Mouse (Mus musculus): ENCODE results near the gene Hspb7.
A peak's percentile ranks its signal among the peaks of the same experiment; 100 is the strongest.

The Hspb7 gene

DNA sequence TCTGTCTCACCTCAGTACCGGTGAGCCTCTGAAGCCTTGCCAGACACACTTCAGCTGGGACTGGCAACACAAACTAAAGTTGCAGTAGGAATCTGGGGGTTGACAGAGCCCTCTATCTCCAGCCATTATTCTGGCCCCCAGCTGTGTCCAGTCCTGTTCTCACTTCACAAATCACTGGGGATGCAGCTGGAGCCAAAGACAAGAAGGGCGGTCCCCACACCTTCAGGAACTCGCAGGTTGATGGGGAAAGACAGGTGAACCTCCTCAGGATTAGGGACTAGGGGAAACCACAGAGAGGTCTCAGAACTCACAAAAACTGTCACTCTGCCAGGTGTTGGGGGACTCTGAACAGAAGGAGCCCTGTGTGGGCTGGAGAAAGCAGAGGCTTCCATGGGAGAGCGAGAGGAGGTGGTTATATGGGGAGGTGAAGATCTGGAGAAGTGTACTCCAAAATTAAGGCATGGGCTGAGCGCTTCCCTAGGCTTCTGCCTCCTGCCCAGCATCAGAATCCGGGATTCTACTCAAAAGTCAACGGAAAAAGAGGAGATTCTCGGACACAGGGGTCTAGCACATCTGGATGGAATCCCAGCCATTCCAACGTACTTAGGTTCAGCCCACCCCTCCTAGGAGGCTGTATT lies at the start of gene Hspb7:
Gene Hspb7, plus strand, starts transcription at position 588 of the 638 bp plus-strand sequence.
- no peak for DNase-seq

DNA sequence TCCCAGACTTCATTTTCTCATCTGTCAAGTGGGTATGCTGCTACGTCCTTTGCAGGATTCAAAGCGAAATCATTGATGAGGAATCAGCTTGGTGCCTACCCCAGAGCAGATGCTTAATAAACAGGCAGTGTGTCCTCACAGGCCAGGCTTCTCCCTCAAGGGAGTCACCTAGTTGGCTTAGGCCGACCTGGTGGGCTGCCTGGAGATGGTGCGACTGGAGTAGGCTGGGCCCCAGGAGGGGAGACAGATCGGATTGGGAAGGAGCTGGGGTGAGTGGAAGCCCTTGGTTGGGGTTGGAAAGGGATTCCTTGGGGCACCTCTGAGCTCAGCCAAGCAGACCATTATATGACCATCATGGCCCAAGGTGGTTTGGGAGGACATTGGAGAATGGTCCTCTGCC lies 48.2 kb upstream of the Hspb7 start:
- no peak for DNase-seq

DNA sequence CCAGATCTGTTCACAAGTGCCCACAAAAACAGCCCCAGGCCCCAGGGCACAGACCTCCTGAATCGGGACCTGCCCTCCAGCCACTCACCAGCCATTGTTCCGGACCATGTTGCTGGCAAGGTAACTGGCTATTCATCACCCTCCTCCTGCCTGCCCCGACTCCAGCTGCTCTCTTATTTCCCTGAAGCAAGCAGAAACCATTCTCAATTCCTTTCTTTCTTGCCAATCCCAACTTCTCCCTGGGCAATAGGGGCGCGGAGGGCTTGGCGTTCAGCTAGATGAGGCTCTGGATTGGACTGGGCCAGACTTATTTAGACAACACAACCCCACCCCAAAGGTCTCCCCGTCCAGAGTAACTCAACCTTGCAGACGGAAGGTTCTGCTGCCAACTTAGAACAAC lies 40.9 kb upstream of the Hspb7 start:
- DNase-seq: no peak

DNA sequence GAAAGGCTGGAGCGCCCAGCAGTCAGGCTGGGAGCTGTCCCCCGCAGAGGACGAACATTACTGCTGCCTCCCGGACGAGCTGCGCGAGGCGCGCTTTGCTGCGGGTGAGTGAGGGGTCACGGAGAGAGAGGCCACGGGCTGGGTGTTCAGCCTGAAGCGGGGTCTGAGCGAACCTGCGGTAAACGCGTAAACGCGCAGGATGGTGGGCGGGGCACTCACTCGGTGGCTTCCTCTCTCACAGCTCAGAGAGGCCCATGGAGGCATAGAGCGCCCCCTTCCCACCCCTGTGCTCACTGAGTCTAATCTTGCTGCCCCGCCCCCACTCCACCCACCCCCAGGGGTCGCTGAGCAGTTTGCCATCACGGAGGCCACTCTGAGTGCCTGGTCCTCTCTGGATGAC lies 38.2 kb upstream of the Hspb7 start:
- no peak for DNase-seq

DNA sequence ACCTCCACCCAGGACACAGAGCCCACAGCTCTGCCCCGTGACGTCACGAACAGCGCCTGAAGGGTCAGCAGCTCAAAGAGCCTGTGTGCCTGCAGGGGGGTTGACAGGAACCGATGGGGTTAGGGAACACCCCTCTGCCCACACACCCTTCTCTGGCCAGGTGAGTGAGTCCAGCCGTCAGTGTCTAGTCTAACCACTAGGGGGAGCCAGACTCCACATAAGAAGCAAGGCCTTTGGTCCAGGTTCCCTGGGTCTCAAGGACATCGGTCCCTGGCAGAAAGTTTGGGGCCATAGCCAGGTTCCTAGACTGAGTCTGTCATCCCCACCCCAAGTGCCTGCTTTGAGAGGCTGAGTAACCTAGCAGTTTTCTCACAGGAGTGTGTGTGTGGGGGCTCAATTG lies 35.3 kb upstream of the Hspb7 start:
- peak; percentile 59 for DNase-seq

DNA sequence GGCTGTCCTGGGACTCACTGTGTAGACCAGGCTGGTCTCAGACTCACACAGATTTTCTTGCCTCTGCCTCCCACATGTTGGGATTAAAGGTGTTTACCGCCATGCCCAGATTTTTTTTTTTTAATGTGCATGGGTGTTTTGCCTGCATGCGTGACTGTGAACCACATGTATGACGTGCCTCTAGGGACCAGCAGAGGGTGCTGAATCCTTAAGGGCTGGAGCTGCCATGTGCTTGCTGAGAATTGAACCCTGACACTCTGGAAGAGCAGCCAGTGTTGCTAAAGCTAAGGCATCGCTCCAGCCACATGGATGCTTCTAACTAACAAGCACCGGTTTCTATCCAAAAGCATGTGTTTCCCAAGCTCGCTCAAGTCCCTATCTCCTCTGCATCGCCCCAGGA lies 34.4 kb upstream of the Hspb7 start:
- no peak for DNase-seq

DNA sequence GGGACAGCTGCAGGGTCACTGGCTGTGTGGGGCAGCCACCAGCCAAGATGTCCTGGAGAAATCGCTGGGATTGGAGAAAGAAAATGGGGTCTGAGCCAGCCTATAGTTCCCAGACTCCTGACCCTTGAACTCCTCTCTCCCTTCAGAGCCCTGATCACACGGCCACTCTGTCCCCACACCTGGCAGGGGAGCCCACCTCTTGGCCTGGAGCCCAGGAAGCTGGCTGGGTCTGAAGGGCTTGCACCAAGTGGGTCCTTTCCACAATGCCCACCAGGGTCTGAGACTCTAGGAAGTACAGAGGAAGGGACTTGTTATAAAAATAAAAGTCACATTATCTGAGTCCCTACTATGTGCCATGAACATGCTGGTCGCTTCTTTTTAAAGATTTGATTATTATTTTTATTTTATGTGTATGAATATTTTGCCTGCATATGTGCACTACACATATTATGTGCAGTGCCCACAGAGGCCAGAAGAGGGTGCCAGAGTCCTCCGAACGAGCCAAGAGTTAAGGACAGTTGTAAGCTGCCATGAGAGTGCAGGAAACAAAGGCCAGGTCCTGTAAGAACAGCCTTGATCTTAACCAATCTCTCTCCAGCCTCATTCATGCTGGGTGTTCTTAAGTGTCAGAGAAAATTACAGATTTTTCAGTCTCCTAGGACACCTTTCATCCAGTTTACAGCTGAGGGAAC lies 33.3 kb upstream of the Hspb7 start:
- DNase-seq: peak; percentile 76

DNA sequence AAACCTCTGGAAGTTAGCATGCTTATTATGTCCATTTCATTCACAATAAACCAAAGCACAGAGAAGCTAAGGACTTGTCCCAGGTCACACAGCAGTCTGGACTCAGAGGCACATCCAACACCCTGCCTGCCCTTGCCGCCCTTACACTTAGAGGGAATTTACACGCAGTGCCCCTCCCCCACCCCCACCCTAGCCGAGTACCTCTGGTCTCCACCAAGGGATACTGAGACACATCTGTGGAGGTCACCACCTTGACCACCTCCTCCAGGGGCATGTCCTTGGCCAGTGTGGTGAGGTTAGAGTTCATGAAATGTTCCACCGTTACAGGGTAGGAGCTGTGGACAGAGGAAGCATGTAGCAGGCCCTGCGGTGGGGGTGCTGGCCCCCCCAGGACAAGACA lies 32.6 kb upstream of the Hspb7 start:
- DNase-seq: no peak

DNA sequence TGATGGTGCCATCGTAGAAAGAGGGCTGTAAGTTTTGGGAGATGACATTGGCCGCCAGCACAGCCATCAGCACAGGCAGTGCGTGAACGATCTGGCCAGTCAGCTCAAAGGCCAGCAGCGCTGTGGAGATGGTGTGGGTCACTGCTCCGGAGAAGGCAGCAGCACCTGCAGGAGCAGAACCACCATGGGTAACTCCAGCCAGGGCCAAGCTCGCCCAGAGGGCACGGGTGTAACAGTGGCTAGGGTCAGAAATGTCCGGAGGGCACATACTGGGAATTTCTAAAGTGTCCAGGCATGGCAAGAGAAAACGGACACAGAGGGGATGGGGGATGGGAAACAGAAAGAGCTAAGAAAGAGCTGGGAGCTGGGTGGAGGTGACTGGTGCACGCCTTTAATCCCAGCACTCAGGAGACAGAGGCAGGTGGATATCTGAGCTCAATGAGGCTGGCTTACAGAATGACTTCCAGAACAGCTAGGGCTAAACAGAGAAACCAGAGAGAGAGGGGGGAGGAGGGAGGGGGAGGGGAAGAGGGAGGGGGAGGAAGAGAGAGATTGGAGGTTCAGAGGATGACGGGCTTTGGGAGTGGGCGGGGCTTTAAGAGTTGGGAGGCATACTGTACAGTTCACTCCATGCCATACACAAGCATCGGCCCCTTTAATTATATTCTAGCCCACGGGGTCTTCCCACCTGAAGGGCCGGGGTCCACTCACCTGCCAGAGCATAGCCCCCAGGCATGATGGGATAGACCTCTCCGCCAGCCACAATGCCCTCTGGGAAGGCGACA lies 31.0 kb upstream of the Hspb7 start:
- peak; percentile 65 for DNase-seq

DNA sequence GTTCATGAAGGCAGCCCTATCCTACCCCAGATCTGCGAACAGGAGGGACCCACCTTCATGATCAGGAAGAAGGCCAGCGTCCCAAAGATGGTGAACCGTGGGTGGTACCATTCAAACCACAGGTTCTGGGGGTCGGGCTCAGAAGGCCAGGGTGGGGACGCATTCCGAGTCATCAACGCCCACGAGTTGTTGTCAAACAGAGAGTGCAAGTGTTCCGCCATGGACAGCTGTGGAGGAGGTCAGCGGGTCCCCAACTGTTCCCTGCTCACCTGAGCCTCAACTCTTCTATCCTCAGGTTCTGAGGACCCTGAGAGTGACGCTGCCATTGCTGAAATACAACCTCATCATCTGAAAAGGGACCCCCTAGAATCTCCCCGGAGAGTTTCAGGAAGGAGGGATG lies 29.3 kb upstream of the Hspb7 start:
- no peak for DNase-seq

DNA sequence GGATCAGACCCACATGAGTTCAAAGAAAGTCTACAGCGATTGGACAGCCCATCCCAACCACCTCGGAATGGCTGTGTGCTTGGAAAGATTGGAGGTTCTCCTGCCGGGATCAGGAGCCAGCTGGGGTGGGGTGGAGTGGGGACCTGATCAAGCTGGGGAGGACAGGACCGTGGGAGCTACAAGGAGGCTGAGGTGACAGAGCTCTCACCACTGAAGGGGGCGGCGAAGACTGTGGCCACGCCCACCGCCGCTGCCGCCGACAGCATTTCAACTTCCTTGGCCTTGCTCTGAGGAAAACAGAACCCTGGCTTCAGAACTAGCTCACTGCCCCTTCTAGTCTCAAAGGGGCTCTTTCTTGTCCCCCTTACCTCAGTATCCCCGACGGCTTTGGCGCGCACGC lies 25.8 kb upstream of the Hspb7 start:
- no peak for DNase-seq

DNA sequence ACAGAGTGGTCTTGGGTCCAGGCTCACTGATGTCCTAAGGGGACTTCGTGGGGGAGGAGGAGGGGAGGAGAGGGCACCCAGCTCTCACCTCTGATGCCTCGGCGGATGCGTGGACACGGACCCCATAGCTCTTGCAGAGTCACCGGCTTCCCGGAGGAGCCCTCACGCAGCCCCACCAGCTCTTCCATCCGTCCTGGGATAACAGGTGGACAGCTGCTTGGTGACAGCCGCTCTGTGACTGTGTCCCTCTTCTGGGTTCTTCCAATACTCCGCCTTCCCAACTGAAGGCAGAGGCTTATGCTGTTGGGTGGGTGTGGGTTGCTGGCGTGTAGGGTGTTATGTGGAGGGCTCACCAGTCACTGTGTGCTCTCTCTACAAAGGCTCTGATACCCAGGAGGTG lies 22.7 kb upstream of the Hspb7 start:
- DNase-seq: no peak

DNA sequence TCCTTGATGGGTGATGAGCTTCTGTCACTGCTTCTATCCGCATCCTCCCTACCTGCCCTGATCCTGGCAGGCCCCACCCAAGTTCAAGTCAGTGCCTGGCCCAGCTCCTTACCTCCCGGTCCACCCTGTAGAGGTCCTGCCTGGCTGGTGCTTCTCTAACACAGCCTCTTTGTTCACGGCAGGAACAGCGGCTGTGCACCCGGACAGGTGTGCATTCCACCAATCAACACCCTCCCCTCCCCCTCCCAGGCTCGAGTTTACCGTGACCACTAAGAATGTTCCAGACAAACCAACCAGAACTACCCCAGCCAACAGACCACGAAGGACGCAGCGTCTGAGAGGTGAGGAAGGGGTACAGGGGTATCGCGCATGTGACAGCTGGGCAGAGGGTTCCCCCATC lies 22.0 kb upstream of the Hspb7 start, which contains the start of gene Clcnka:
Gene Clcnka, minus strand, starts transcription at position 180 of the 400 bp plus-strand sequence.
- peak; percentile 72 for DNase-seq

DNA sequence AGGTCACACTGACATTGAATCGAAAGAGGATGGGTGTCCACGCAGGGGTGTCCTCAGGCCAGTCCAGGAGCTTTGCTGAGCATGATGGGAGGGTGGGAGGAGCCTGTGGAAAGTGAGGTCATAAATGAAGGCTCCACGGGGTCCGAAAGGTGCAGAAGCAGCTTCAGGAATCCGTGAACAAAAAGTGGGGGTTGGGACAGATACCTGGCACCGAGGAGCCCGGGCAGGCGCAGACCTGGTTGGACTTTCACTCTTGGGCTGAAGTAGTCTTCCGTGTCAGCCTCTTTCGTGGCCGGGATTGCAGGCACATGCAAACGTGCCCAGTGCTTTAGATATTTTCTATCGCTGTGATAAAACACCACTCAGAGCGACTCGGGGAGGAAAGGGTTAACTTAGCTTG lies 20.4 kb upstream of the Hspb7 start:
- DNase-seq: peak; percentile 83

DNA sequence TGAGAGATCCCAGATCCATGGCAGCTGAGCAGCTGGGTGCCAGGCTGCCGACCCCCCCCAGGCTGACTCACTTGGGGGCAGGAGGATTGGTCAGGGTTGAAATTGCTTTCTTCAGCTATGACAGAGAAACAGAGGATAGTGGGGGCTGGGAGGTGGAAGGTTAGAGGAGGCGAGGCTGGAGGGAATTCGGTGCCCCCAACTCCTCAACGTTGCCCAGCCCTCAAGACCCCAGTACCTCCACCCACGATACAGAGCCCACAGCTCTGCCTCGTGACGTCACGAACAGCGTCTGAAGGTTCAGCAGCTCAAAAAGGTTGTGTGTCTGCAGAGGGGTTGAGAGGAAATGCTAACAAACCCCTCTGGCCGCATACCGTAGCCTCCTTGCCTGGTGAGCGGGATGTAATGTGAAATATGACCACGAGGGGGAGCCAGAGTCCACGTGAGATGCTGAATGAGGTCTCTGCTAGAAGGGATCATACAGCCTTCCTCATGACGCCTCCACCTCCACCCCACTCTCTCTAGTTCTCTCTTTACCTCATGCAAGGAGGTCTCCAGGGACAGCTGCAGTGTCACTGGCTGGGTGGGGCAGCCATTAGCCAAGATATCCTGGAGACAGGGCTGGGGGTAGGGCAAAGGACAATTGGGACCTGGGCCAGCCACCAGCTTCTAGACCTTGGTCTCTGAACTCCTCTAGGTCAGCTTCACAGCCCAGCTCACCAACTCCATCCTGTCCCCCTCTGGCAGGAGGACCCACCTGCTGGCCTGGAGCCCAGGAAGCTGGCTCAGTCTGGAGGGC lies 15.9 kb upstream of the Hspb7 start:
- peak; percentile 82 for DNase-seq

DNA sequence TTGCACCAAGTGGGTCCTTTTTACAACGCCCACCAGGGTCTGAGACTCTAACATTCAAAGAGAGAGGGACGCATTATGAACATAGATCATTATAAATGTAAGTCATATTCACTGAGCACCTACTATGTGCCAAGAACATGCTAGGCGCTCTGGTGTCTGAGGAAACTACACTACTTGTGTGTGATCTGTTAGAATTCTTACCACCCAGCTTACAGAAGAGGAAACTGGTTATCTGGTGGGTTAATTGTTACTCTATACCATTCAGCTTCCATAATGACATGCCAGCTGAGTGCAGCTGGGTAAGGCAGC lies 15.3 kb upstream of the Hspb7 start:
- DNase-seq: no peak

DNA sequence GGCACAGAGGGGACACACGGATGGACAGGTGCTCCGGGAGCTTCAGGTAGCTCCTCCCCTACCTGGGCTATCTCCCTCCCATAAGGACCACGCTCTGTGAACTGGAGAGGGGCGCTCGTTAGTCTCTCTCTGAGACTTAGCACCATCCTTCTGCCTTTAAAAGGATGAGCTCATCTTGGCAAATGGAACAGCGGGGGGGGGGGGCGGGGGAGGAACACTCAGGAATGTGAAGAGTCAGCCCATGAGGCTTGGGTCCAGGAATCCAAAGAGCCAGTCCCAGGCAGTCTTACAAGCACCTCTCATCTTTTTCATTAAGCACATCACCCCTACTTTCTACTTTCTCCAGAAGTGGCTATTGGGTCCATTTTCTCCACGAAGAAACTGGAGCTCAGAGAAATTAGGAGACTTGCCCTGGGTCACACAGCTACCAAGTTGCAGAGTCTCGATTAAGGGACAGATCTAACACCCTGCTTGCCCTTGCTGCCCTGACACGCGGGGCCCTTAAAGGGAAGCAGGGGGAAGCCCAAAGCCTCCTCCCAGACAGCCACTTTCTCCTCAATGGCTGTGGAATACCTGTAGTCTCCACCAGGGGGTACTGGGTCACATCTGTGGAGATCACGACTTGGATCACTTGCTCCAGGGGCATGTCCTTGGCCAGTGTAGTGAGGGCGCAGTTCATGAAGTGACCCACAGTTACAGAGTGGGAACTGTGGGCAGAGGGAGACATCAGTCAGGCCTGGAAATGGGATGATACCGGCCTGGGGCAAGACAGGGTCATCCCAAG lies 13.9 kb upstream of the Hspb7 start:
- DNase-seq: peak; percentile 60

DNA sequence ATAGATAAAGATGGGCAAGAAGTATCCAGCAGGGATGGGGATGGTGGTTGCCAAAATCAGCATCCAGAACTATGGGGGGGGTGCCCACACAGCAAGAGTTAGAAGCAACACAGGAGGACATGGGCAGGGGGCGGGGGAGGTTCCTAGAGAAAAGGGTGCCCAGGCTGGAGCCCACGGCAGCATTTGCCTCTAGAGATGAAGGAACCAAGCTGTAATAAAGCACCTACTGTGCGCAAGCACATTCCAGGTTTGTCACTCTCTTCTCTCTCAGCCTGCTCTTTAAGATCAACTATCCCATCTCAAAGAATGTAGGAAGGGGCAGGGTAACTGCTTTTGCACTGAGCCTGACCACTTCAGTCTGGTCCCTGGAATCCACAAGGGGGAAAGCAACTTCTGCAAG lies 12.0 kb upstream of the Hspb7 start:
- no peak for DNase-seq

DNA sequence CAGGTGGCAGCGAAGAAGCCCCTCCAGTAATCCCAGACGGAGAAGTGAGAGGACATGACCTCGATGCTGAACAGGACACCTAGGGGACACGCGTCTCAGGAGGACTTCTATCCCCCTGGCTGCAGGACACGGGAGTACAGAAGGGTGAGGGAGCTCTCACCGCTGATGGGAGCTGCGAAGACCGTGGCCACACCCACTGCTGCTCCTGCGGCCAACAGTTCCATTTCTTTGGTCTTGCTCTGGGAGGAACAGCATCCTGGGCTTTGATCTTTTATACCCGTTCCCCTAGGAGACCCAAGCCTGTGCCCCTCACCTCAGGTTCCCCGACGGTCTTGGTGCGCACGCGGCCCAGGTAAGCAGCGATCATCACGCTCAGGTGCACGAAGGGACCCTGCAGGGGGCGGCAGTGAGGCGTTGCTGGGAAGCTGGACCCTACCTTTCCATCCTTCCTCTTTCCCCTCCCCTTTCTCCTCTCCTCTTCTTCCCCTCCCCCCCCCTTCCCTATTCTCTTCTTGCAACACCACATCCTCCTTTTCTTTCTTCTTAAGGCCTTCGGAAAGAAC lies 9.1 kb upstream of the Hspb7 start:
- DNase-seq: no peak

DNA sequence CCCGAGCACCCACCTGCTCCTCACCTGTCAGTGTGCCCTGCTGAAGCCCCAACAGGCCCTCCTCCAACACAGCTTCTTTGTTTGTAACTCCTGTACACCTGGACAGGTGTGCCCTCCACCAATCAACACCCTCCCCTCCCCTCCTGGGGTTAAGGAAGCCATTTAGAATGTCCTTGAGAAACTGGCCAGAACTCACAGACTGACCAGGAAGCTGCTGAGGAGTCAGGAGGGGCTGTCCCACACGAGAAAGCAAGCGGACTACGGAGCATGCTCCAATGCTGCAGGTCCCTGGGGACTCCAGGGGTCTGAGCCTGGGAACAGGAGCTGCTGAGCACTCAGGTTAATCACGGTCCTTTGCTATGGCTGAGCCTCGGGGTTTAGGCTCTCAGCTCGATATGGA lies 4.7 kb upstream of the Hspb7 start, which contains the start of gene Clcnkb:
Gene Clcnkb, minus strand, starts transcription at position 91 of the 400 bp plus-strand sequence.
- DNase-seq: peak; percentile 79

DNA sequence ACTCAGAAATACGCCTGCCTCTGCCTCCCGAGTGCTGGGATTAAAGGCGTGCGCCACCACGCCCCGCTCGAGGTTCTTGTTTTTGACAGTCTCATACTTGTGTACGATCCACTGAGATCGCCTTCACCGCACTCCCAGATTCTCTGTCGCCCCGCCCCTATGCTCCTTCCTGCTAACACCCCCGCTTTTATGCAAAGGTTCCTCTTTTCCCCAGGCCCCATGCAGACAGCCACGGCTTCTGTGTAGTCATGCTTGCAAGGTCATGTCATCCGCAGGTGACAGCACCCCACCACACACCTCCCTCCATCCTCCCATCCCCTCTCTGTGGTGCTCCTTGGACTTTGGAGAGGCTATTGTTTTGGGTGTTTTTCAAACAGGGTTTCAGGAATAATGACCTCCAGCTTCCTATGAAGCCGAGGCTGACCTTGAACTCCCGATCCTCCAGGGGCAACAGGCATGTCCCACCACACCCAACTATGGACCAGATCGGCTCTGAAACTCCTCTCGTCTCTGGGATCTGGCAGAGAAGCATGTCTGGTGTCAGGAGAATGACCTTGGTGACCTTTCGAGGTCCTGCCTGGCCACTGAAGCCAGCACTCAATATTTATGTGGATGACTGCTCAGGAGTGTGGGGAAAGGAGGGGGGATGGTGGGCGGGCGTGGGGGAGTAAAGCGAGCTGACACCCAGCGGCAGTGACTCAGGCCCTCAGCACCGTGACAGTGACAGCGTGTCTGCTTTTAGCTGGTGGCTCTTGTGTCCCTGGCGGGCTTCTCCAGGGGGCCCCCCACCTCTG lies 984 bp upstream of the Hspb7 start:
- DNase-seq: peak; percentile 54
